Mouse (Mus musculus) thymus, adult 2 months (tissue): ENCODE data around the gene Gm20388.

Experiments
- CTCF ChIP-seq: fragments of 200-500 bp; IDR thresholded peaks from 2 replicates; pipeline ENCODE4 v1.5.1; 2012; ENCODE audit warnings: mild to moderate bottlenecking, control low read depth, low read length, moderate library complexity, borderline replicate concordance; ENCODE audit not compliant: control insufficient read depth, poor library complexity, insufficient read depth; ENCODE audit errors: extremely low read depth
- POLR2A ChIP-seq: fragments of 200-500 bp; IDR thresholded peaks from 2 replicates; pipeline ENCODE4 v1.6.1; 2012; ENCODE audit warnings: mild to moderate bottlenecking, low read length, control low read depth, moderate library complexity; ENCODE audit not compliant: control insufficient read depth, poor library complexity, insufficient read depth; ENCODE audit errors: extremely low read depth

DNA sequence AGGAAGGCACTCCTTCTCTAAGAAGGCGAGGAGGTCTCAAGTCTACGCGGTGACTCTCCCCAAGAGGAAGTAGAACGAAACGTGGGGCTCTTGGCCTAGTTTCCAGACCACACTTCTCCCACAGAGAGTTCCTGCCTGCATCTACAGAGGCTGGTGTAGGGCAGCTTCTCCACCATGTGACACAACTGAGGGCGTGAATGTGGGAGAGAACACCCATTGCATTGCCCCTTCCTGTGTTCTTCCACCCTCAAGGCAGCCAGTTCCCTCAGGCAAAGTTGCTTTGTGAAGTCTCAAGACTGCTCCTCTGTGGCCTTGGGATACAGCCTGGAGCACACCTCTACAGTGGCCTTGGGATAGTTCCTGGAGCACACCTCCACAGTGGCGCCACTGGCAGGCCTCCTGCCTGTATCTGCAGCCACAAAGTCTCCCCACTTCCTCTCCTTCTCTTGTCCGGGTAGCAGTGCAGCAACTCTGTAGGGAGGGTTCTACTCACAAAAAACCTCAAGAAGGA, 2563.3 kb downstream of the Gm20388 start:
- no peak for TF ChIP-seq CTCF
- peak; percentile 60 for TF ChIP-seq POLR2A
